Mouse (Mus musculus) heart, postnatal 10 days (tissue): ENCODE data around the gene Zfp954. TPM values are rescaled to one million over a fixed set of nuclear protein-coding genes. Genes with fewer than 3 reads are reported as not detected.
A peak's percentile ranks its signal among the peaks of the same experiment; 100 is the strongest.
"Not testable (repeated sequence)": the region's sequence is repeated elsewhere in the genome, so short reads cannot be mapped to it uniquely, and the experiment has no call there.

ENCODE experiments used
- DNase-seq, 2 experiments: peaks; one replicate each; pipeline ENCODE4 v3.0.0; 2021
- intact Hi-C: fragments of 180-260 bp; cut with DNase I; formaldehyde crosslinking; loops from one replicate; pipeline ENCODE4 v1.15.1; 2025
- total RNA-seq, 2 experiments: library from RNA; stranded (reverse); gene quantifications; 2 replicates each; pipeline ENCODE4 v1.2.3; 2021

Gene Zfp954
- 1 to 10 TPM; 3.8 to 5.3 TPM for total RNA-seq

- peak; percentile 91 for DNase-seq
- intact Hi-C loops, result loop anchor here (5.0 kb wide), 3 partner anchors 51 to 176 kb away; partner anchors contain the start of gene Zfp418
Measured at GRCm38 (mm10) chr7:7120921-7121601, at the start of gene Zfp954. Zfp954 (minus strand) TSS chr7:7121488.

GRCm38 (mm10) chr7:7145991-7146608 lies 24.8 kb upstream of the Zfp954 start:
- intact Hi-C loops, result no loop called here

GRCm38 (mm10) chr7:7144215-7144614 lies 22.9 kb upstream of the Zfp954 start:
- DNase-seq, result no peak
- intact Hi-C loops, result no loop called here

More at GRCm38 (mm10) chr7:7145991-7146608, 24.8 kb upstream of the Zfp954 start:
- no peak for DNase-seq

GRCm38 (mm10) chr7:7136379-7136866 lies 15.1 kb upstream of the Zfp954 start, which contains the start of gene Zfp773:
Zfp773 (minus strand) TSS chr7:7136755.
- intact Hi-C loops, result no loop called here
- DNase-seq, result peak; percentile 58 to 69

- no peak for DNase-seq
- intact Hi-C loops, result no loop called here
Measured at GRCm38 (mm10) chr7:7132751-7133150, 11.5 kb upstream of the Zfp954 start.

GRCm38 (mm10) chr7:7130491-7131124 lies 9.3 kb upstream of the Zfp954 start:
- DNase-seq, intact Hi-C loops: not testable (repeated sequence)

- intact Hi-C loops, result loop anchor here (5.0 kb wide), 3 partner anchors 51 to 176 kb away; partner anchors contain the start of gene Zfp418
Measured at GRCm38 (mm10) chr7:7121602-7121980, 303 bp upstream of the Zfp954 start.

GRCm38 (mm10) chr7:7118441-7118840 lies 2.8 kb downstream of the Zfp954 start:
- no peak for DNase-seq

More at GRCm38 (mm10) chr7:7121602-7121980, 303 bp upstream of the Zfp954 start:
- DNase-seq, result no peak

DNA sequence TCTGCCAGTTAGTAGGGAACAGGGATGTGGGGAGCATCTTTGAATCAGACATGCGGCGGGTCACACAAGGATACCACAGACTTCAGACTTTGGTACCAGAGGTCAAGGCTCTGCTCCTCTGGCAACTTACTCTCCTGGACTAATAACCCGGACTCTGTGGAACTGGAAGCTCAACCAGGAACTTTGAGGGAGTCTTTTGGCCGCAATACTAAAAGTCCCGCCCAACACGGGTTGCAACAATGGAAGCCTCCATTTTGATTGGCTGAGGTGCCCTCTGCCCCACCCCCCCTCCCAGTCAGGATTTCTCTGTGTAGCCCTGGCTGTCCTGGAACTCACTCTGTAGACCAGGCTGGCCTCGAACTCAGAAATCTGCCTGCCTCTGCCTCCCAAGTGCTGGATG lies 12.8 kb downstream of the Zfp954 start:
- DNase-seq, result no peak
- intact Hi-C loops, result no loop called here

More at GRCm38 (mm10) chr7:7118441-7118840, 2.8 kb downstream of the Zfp954 start:
- intact Hi-C loops, result no loop called here

Other genes with a start within 250 kb of the Zfp954 start
- not detected for gene Aurkc, start 126.2 kb downstream of the Zfp954 start, total RNA-seq
- gene Zfp773, start 15.3 kb upstream of the Zfp954 start, total RNA-seq, result under 1 TPM; 0.14 to 0.27 TPM
- gene Zfp418, start 49.8 kb upstream of the Zfp954 start, total RNA-seq, result 1 to 10 TPM; 1.7 to 2.3 TPM
- 1 to 10 TPM; 2.1 to 2.6 TPM for gene Zfp772, start 88.5 kb upstream of the Zfp954 start, total RNA-seq
- gene Vmn2r29, start 125.8 kb upstream of the Zfp954 start, total RNA-seq, result not detected
- 1 to 10 TPM; 1.1 to 2.0 TPM for gene Gm45844, start 156.8 kb upstream of the Zfp954 start, total RNA-seq
- gene Clcn4, start 179.4 kb upstream of the Zfp954 start, total RNA-seq, result 10 to 100 TPM; 54.8 to 60.0 TPM
- not detected for gene Vmn2r30, start 216.1 kb upstream of the Zfp954 start, total RNA-seq